Mouse (Mus musculus) hindbrain, postnatal 0 days (tissue): ENCODE results near the gene Thumpd1. TPM values are rescaled to one million over a fixed set of nuclear protein-coding genes. Genes with fewer than 3 reads are reported as not detected.

Source experiments
- ATAC-seq: fragments of 200-750 bp; cut with Nextera tagmentation; 2 replicates; pipeline ENCODE4 v1.8.0; 2017; ENCODE audit warnings: mild to moderate bottlenecking, moderate TSS enrichment, moderate library complexity
- DNase-seq: peaks from one replicate; pipeline ENCODE4 v3.0.0-alpha.2; 2015; ENCODE audit warnings: low spot score
- H3K27ac ChIP-seq: fragments of 300-500 bp; sonication (generic); 2 replicates; pipeline ENCODE4 v1.5.1; 2014; ENCODE audit warnings: mild to moderate bottlenecking
- H3K27me3 ChIP-seq: fragments of 300-500 bp; sonication (generic); 2 replicates; pipeline ENCODE4 v1.6.1; 2014; ENCODE audit warnings: low read length, mixed read lengths; ENCODE audit not compliant: insufficient read depth
- H3K36me3 ChIP-seq: fragments of 300-500 bp; sonication (generic); 2 replicates; pipeline ENCODE4 v1.6.1; 2014; ENCODE audit warnings: low read length, mixed read lengths; ENCODE audit not compliant: insufficient read depth
- H3K4me1 ChIP-seq: fragments of 300-500 bp; sonication (generic); 2 replicates; pipeline ENCODE4 v1.6.1; 2014; ENCODE audit warnings: antibody characterized with exemption, low read length, mixed read lengths; ENCODE audit not compliant: insufficient read depth
- H3K4me2 ChIP-seq: fragments of 300-500 bp; sonication (generic); 2 replicates; pipeline ENCODE4 v1.6.1; 2014; ENCODE audit warnings: low read depth, mild to moderate bottlenecking, low read length, moderate library complexity, mixed read lengths
- H3K4me3 ChIP-seq: fragments of 300-500 bp; sonication (generic); 2 replicates; pipeline ENCODE4 v1.5.1; 2014; ENCODE audit warnings: low read length
- H3K9ac ChIP-seq: fragments of 300-500 bp; sonication (generic); replicated peaks from 2 replicates; pipeline ENCODE4 v1.6.1; 2014; ENCODE audit warnings: mild to moderate bottlenecking, low read length, moderate library complexity, mixed read lengths
- H3K9me3 ChIP-seq: fragments of 300-500 bp; sonication (generic); 2 replicates; pipeline ENCODE4 v1.6.1; 2016; ENCODE audit warnings: low read length, mixed read lengths
- CTCF ChIP-seq: IDR thresholded peaks from 2 replicates; pipeline ENCODE4 v1.5.1; 2016; ENCODE audit warnings: antibody characterized with exemption, control low read depth, low read depth
- WGBS: fragments of 180-500 bp; shearing (Covaris S2); extraction: QIAGEN DNeasy Blood & Tissue Kit; methylation state at CpG from one replicate; pipeline ENCODE4 v1.1.7; 2014; 5-methylcytosine and 5-hydroxymethylcytosine counted together
- polyA plus RNA-seq: library from polyadenylated mRNA; unstranded; fragments of >200 nt; fragmentation: Nextera tagmentation; extraction: Ambion mirVana; gene quantifications from 2 replicates; pipeline ENCODE4 v1.2.1, GENCODE M21; 2015
- total RNA-seq: library from RNA; depleted of rRNA; stranded (reverse); fragments of >200 nt; gene quantifications from 2 replicates; pipeline ENCODE4 v1.2.3, GENCODE M21; 2014; rRNA removed

The Thumpd1 gene
- total RNA-seq (24.4 and 29.0 TPM in 2 replicates), polyA plus RNA-seq (64.2 and 65.2 TPM in 2 replicates)

DNA sequence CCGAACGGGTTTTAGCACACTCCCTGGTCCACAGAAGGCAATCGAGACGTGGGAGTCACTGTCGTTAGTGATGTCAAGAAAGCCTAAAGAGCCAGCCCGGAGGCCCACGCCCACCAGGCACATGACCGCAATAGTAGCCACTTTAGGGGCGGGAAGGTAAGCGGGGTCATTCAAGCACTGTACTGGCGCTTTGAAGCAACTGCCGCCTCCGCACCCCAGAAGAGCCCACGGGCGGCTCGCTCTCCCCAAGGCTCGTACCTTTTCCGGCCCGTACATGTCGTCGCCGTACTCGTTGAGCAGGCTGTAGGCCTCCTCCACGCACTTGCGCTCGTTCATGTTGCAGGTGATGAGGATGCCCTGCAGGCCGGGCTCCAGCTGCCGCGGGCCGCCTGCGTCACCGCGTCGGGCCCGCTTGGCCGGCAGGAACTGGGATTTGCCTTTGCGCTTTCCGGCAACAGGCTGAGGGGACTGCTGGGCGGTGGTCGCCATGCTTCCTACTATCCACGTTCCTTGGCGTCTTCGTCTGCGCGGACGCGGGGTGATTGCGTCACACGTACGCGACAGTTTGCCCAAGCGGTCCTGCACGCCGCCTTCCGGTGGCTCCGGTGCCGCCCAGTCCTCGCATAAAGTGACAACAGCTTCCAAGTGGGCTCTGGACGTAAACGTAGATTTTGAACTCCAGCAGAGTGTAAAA lies at the start of gene Thumpd1:
Thumpd1 (minus strand) TSS at position 546 of the 694 bp plus-strand sequence.
- peak; percentile 90 for TF ChIP-seq CTCF
- peak within 1 kb of the TSS; percentile 86 for H3K9ac ChIP-seq
- DNase-seq: peak; percentile 98
- no peaks in the 10 kb centered on the region for H3K27me3 ChIP-seq
- H3K27ac ChIP-seq: peak within 1 kb of the TSS; percentile 89
- ATAC-seq: peak; percentile 97
- H3K4me1 ChIP-seq: no peaks in the 10 kb centered on the region
- H3K4me3 ChIP-seq: peak within 1 kb of the TSS; percentile 87
- 1% methylated on average over 60 of the region's 60 CpGs for WGBS
- peak within 1 kb of the TSS; percentile 82 for H3K4me2 ChIP-seq
- H3K9me3 ChIP-seq: no peaks in the 10 kb centered on the region
- peaks cover 25% of the 10 kb centered on the region for H3K36me3 ChIP-seq

DNA sequence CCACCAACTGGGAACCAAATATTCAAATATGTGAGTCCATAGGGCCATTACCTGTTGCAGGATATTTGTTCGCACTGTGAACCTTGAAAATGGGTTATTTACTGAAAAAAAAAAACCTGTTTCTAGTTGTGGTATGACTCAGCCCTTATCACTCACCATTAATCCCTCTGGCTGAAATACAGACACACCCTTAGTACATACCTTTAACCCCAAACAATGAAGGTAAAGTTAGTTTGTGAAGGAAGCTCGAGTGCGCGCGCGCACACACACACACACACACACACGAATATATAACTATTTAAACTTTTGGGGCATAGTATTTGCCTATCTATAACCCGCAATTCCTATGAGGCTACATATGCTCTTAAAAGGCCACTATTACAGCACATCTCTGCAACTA lies 49.3 kb upstream of the Thumpd1 start:
- H3K27ac ChIP-seq: no peak overlapping the region
- ATAC-seq (no peak), DNase-seq (no peak)
- H3K9me3 ChIP-seq: no peaks in the 10 kb centered on the region
- H3K27me3 ChIP-seq: no peaks in the 10 kb centered on the region
- no peak overlapping the region for H3K4me3 ChIP-seq
- no peak overlapping the region for H3K9ac ChIP-seq
- TF ChIP-seq CTCF: no peak
- no peaks in the 10 kb centered on the region for H3K4me1 ChIP-seq
- no peak overlapping the region for H3K4me2 ChIP-seq
- H3K36me3 ChIP-seq: no peaks in the 10 kb centered on the region
- WGBS: 95% methylated on average over 8 of the region's 8 CpGs

DNA sequence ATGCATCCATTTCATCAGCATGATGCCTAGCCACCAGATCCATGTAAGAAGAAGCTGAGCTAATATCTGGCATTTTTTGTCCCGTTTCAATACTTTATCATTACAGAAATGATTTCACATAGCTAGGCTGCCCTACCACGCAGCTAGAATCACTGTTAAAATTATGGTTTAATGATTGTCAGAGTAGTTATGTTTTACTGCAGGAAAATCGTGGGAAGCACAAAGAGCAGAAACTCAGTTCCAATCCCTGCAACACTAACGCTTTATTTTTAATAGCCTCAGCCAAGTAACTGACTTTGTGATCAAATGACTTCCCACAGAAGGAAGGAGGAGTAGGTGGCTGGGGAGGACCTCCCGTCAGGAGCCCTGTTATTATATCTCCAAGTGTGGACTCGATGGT lies 46.4 kb upstream of the Thumpd1 start:
- no peak overlapping the region for H3K27ac ChIP-seq
- no peaks in the 10 kb centered on the region for H3K36me3 ChIP-seq
- no peak overlapping the region for H3K4me3 ChIP-seq
- TF ChIP-seq CTCF: no peak
- no peak for ATAC-seq
- H3K27me3 ChIP-seq: no peaks in the 10 kb centered on the region
- 81% methylated on average over 6 of the region's 6 CpGs for WGBS
- no peaks in the 10 kb centered on the region for H3K9me3 ChIP-seq
- no peak for DNase-seq
- H3K9ac ChIP-seq: no peak overlapping the region
- H3K4me1 ChIP-seq: no peaks in the 10 kb centered on the region
- H3K4me2 ChIP-seq: no peak overlapping the region

DNA sequence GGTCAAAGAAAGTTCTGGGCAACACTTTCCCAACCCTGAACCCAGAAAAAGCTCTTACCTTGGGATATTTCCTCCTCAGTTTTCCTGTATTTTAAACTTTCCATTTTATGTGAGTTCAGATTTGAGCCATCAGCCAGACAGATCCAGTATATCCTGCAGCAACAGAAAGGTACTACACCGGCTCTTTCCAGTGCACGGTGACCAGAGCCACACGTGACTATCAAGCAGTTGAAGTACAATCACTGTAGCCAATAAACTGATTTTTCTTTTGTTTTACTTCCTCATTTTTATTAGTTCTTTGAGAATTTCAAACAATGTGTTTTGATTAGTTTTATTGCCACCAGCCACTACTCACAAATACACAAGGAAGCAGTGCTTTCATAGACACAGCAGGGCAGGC lies 43.8 kb upstream of the Thumpd1 start:
- H3K4me3 ChIP-seq: no peak overlapping the region
- no peaks in the 10 kb centered on the region for H3K4me1 ChIP-seq
- no peak overlapping the region for H3K9ac ChIP-seq
- no peaks in the 10 kb centered on the region for H3K27me3 ChIP-seq
- H3K4me2 ChIP-seq: no peak overlapping the region
- no peak for ATAC-seq
- no peak overlapping the region for H3K27ac ChIP-seq
- DNase-seq: no peak
- H3K9me3 ChIP-seq: no peaks in the 10 kb centered on the region
- H3K36me3 ChIP-seq: no peaks in the 10 kb centered on the region
- no peak for TF ChIP-seq CTCF
- 98% methylated on average over 3 of the region's 3 CpGs for WGBS

DNA sequence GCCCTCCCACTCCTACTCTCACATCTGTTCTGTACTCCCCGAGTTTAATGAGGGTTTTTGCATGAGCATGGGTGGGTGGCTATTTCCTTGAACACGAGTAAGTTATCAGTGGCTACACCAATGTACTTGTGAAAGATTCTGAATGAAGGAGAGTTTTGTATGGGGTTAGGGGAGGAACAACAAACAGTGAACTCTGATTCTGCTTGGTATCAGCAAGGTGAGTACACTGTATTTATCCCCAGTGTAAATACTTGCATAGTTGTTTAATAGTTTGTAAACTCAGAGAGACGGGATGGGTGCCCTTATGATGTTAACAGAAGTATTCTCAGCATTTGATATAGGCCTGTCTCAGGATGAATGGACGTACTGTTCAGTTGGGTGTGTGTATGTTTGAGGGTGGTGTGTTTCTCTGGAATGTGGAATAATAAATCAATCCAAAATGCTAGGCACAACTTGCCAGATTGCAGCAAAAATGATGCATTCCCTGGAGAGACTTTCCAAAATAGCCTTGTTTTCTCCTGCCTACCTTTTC lies 41.6 kb upstream of the Thumpd1 start:
- no peak for ATAC-seq
- TF ChIP-seq CTCF: no peak
- WGBS: 69% methylated on average over 4 of the region's 4 CpGs

DNA sequence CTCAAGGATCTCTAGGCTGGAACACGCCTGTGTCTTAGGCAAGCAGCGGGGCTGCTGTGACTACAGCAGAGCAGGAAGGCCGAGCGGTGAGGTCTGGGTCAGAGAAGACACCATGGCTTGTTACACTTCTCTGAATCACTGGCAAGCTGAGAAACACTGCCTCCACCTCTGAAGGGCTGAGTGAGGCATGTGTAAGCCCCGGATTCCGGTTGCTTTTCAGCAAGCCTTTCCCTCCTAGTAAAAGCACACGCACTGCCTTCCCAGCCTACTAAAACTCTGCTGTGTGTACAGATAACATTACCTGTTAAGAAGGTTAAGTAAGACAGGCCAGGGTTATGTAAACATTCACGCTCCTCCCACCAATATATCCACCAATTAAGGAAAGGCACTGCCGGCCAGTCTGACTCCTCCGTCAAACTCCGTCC lies 39.9 kb upstream of the Thumpd1 start, which contains the start of gene Acsm3:
Acsm3 (plus strand) TSS at position 397 of the 425 bp plus-strand sequence.
- DNase-seq: no peak
- WGBS: 87% methylated on average over 11 of the region's 11 CpGs
- Histone ChIP-seq H3K4me3 (no peak within 1 kb of the TSS), H3K9me3 (no peaks in the 10 kb centered on the region), H3K9ac (no peak within 1 kb of the TSS), H3K27me3 (no peaks in the 10 kb centered on the region), H3K36me3 (no peaks in the 10 kb centered on the region), H3K4me1 (no peaks in the 10 kb centered on the region), H3K27ac (no peak within 1 kb of the TSS), H3K4me2 (no peak within 1 kb of the TSS)
- ATAC-seq: no peak
- no peak for TF ChIP-seq CTCF

More for the DNA sequence above, 41.6 kb upstream of the Thumpd1 start:
- DNase-seq: no peak
- Histone ChIP-seq H3K4me1 (no peaks in the 10 kb centered on the region), H3K27me3 (no peaks in the 10 kb centered on the region), H3K36me3 (no peaks in the 10 kb centered on the region), H3K9me3 (no peaks in the 10 kb centered on the region), H3K4me2 (no peak overlapping the region), H3K4me3 (no peak overlapping the region), H3K9ac (no peak overlapping the region), H3K27ac (no peak overlapping the region)

DNA sequence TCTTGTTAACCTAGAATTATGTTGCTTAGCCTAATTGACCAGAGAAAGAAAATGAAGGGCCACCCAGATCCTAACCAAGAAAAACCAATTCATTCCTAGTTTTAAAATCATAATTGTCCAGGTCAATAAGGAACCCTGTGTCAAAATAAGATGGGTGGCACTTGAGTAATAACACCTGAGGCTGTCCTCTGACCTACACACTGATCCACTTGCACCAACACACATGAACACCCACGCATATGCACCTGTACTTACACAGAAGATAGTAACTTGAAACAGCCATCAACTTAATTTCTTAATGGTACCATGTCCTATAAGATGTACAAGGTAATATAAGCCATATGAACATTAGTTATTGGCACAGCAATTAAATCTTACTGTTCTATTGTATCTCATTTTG lies 33.1 kb upstream of the Thumpd1 start:
- no peaks in the 10 kb centered on the region for H3K9me3 ChIP-seq
- no peak for TF ChIP-seq CTCF
- no peak overlapping the region for H3K27ac ChIP-seq
- H3K4me1 ChIP-seq: no peaks in the 10 kb centered on the region
- H3K9ac ChIP-seq: no peak overlapping the region
- DNase-seq (no peak), ATAC-seq (no peak)
- 88% methylated on average over 1 of the region's 1 CpGs for WGBS
- H3K36me3 ChIP-seq: no peaks in the 10 kb centered on the region
- no peak overlapping the region for H3K4me2 ChIP-seq
- H3K27me3 ChIP-seq: no peaks in the 10 kb centered on the region
- H3K4me3 ChIP-seq: no peak overlapping the region
